Mouse (Mus musculus) small intestine, adult 2 months (tissue): ENCODE measurements at regions not wholly inside any gene's neighbourhood (a gene's known extent, or its start where the extent isn't known, plus 50 kb on each side); places are given as distances from the start of the nearest gene placed in this dataset.

Experiments used
- CTCF ChIP-seq: fragments of 200-500 bp; IDR thresholded peaks from 2 replicates; pipeline ENCODE4 v1.5.1; 2012; ENCODE audit warnings: low read depth, mild to moderate bottlenecking, control low read depth, inconsistent platforms, low read length, moderate library complexity, mixed read lengths; ENCODE audit not compliant: insufficient replicate concordance, insufficient read length; ENCODE audit errors: extremely low read depth
- POLR2A ChIP-seq: fragments of 200-500 bp; IDR thresholded peaks from 2 replicates; pipeline ENCODE4 v1.6.1; 2012; ENCODE audit warnings: low read depth, mild to moderate bottlenecking, control low read depth, inconsistent platforms, low read length, moderate library complexity

DNA sequence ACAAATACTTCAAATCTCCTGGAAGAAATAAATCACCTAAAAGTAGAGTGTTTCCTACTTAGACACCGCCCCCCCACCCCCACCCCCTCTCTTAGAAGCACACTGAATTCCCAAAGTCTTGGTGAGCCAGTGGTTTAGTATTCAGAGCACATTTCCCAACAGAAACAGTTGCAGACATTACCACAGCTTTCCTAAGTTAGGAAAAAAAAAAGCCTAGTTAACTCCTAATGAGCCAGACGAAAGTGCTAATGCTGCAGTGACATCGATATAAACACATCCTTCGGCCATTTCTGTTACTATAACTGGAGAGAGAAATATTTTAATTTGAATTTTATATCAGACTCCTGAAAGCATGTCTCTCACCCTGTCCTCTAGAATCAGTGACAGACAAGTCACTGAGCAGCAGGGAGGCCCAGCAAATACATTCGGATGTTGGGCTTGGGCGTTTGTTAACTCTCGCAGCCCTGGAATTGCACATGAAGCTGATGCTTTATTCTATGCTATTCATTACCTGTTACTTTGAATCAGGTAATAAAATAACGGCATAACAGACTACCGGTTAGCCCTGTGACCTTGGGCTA lies 305.8 kb upstream of the Ldb2 start:
- TF ChIP-seq POLR2A (no peak), CTCF (no peak)
